Mouse (Mus musculus) monocyte, adult 2 months (primary cell): Measurements from ENCODE around the gene Gm609.
"Not testable (repeated sequence)": the region's sequence is repeated elsewhere in the genome, so short reads cannot be mapped to it uniquely, and the experiment has no call there.

Experiments
- DNase-seq, 2 experiments: peaks; one replicate each; pipeline ENCODE4 v3.0.0; 2022; ENCODE audit warnings: low spot score in 2 of 2, low read depth in 1 of 2

Gm609 gene

GRCm38 (mm10) chr16:45492927-45493326, at the start of gene Gm609:
TSS of gene Gm609 (minus strand) at chr16:45492969.
- DNase-seq, result no peak

GRCm38 (mm10) chr16:45542108-45542507, 49.3 kb upstream of the Gm609 start:
- DNase-seq, result no peak

- DNase-seq, result not testable (repeated sequence)
These were observed 45.6 kb upstream of the Gm609 start for GRCm38 (mm10) chr16:45538342-45538741.

DNA sequence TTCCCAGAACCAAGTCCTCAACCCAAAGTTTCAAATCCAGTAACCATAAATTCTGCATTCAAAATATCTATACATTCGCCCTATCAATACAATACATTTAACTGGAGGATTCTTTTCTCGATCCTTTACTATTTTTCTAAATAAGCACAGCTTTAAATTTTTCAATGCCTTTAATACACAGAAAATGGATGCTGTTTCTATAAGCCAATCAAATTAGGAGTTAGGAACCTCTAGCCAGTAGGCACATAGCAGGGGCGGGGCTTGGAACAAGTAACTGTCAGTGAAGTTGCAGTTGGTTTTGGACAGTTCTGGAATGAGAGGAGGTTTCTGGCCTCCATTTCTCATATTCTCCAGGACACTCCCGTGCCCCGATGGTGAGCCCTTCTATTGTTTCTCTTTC, 42.2 kb upstream of the Gm609 start, which contains the start of gene Slc9c1:
Slc9c1 (plus strand) TSS at position 301 of the 400 bp plus-strand sequence.
- no peak for DNase-seq

DNA sequence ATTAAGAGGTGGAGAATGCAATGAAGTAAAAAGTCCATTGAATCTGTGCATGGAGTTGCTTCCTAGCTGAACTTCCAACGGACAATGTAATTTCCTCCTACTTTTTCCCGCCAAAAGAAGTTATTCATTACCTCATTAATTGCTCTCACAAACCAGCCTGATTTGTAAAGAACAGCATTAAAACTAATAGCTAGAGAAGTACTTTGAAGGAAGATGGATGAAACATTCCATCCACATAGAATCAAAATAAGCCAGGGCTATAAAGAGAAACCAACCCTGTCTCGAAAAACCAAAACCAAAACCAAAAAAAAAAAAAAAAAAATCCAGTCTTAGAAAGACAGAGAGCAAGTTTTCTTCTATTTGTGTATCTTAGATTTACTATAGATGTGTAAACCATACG, 39.2 kb upstream of the Gm609 start, which contains the start of gene Gm17783:
Gm17783 (minus strand) TSS at position 101 of the 400 bp plus-strand sequence.
- no peak for DNase-seq

DNA sequence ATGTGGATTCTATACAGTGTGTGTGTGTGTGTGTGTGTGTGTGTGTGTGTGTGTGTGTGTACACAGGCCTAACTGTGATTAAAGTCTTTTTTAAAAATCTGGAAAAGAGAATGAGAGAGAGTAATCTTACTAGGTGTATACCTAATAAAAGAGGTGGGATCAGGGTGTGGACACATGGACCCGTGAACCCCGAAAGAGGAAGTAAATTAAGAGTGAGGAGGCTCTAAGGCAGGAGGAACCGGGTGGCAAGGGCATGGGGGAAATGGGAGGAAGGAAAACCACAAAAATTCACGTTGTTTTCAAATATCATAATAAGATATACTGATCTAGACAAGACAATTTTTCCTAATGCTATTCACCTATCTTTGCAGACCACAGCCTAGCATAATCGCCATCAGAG, 32.8 kb upstream of the Gm609 start:
- no peak for DNase-seq

DNA sequence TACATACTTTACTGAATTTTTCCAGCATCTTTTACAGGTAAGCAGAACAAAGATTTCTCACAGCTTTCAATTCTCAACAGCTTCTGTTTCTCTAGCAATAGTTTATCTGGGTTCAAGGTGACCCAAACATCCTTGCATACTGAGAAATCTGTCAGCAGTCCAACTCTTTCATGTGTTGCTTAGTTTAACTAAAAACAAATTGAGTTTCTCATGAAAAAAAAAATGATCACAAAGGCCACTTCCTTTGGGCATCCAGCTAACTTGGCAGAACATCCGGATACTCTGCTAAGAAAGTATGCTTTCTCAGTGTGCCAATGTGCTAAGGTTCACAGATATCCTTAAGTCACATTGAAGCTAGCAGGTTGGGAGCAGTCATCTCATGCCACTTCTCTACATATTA, 2.6 kb upstream of the Gm609 start:
- no peak for DNase-seq

- DNase-seq, result no peak
These were observed 15.8 kb downstream of the Gm609 start for GRCm38 (mm10) chr16:45476991-45477390.

- not testable (repeated sequence) for DNase-seq
These were observed 20.9 kb downstream of the Gm609 start for GRCm38 (mm10) chr16:45471836-45472235.

- DNase-seq, result no peak
These were observed 38.0 kb downstream of the Gm609 start for GRCm38 (mm10) chr16:45454762-45455161.

GRCm38 (mm10) chr16:45437230-45437739, 55.5 kb downstream of the Gm609 start:
- DNase-seq, result no peak

DNA sequence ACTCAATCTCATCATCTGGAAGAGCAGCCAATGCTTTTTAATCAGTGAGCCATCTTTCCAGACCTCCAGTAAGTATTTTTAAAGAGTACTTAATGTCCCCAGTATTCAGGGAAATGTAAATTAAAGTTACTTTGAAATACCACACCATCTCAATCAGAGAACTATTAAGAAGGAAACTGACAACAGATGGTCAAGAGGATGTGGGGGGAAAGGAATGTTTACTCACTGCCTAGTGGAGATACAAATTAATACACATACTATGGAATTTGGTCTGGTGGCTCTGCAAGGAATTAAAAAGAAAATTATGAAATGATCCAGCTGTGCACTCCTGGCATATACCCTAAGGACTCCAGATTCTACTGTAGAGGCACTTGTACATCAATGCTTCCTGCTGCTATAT, 57.2 kb downstream of the Gm609 start:
- DNase-seq, result no peak

DNA sequence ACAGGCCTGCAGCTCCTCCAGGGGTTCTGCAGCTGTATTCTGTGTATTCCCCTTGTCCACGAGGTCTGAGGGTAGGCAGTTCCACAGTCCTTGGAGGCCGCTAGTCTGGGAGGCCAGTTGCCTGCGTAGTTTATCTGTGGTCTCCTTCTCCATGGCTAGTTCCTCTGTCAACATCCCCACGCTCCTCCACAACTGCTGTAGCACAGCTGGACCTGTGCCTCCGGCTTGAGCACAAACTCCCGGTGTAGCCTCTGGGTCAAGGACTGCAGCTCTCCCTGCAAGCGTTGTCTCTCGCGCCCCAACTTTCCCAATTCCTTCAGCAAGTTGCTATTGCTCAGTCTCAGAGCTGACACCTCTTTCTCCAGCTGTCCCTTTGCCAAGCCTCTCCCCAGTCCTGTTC, 65.1 kb downstream of the Gm609 start:
- no peak for DNase-seq

GRCm38 (mm10) chr16:45413497-45413896, 79.3 kb downstream of the Gm609 start:
- DNase-seq, result no peak

DNA sequence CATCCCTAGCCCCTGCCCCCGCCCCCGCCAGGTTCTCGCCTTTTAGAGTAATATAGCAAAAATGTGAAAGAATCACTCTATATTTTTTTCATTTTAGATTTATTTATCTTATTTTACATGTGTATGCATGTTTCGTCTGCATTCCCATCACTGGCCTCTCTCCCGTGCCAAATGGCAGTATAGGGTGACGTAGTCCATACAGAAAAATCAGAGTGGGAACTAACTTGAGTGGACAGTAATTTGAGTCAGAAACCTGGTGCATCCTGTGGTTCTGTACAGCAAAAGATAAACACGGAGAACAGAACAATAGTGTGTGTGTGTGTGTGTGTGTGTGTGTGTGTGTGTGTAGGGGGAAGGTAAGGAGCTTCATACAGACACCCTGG, 83.7 kb downstream of the Gm609 start:
- not testable (repeated sequence) for DNase-seq

GRCm38 (mm10) chr16:45408425-45409063, 84.2 kb downstream of the Gm609 start, which contains the start of gene Cd200:
TSS of gene Cd200 (minus strand) at chr16:45409053.
- no peak for DNase-seq

DNA sequence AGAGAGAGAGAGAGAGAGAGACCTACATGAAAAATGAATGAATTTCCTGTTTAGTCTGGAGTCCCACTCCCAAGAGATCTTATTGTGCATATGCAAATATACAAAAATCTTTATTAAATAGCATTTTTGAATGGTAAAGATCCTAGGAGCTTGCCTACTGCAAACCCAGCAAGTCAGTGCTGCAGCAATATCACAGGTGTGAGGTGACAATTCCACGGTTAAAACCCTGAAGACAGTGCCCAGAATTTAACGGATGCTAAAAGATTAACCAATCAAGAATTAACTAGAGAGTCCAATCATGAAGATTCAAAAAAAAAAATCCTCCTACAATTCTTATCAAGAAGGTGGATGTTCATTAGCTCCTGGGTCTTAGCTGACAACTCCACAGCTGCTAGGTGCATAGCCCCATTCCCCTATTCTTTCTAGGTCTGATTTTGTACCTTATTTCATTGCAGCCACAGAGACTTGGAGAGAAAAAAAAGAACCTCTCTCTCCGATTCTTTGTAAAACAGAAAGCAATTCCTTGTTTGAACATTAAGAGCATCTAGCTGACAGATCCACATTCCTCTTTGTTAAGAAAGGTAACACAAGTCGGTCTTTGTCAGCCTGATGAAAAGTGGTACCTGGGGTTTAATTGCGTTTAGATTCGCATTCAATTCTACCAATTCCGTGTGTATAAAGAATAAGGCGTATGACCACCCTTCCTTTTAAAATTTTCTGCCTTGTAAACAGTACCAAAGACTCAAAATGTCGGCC, 84.9 kb downstream of the Gm609 start:
- no peak for DNase-seq

GRCm38 (mm10) chr16:45407091-45407490, 85.7 kb downstream of the Gm609 start:
- DNase-seq, result no peak

- DNase-seq, result no peak
These were observed 89.8 kb downstream of the Gm609 start for GRCm38 (mm10) chr16:45402951-45403350.

GRCm38 (mm10) chr16:45402036-45402435, 90.7 kb downstream of the Gm609 start:
- no peak for DNase-seq

DNA sequence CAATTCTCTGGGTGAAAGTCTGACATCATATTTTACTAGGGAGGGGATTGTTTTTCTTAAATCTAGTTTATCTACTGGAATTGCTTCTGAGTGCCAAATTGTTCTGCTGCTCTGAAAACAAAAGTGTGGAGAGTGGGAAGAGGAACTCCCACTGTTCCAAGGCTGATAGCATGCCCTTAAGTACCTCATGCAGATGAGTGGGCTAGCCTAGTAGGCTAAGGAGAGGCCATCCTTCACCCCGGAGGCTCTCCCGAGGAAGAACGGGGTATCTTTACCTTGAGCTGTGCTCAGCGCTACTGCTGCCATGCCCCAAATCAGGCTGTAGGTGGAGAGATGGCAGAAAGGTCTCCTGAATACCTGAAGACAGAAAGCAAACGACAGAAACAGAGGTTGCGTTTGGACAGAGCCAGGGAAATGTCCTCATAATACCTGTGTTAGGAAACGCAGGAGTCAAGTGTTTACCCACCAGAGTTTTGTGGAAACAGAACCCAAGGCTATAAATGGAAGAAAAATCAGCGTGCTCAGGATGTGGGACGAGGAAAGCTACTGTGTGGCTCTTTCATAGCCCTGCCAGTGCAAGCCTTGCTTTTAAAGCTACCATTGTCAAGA, 92.7 kb downstream of the Gm609 start:
- DNase-seq, result no peak

DNA sequence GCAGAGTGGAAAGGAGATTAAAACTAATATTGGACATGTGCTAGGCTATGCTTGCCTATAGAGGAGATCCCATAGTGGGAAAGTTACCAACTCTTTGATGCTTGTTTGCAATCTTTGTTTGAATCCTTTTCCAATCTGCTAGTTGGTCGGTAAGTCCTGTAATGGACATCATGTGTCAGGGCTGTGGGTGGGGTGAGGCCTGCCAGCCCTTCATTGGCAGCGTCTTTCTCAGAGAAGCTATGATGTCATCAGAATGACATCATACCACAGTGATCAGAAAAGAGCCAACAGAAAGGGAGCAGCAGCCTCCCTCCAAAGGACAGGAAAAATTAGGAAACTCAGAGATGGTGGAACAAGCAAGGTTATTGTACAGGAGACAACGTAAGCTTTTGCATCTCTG, 93.4 kb downstream of the Gm609 start:
- no peak for DNase-seq
